Mouse (Mus musculus) gonadal fat pad, adult 2 months (tissue): ENCODE results near the gene Cirbp. TPM values are rescaled to one million over a fixed set of nuclear protein-coding genes. Genes with fewer than 3 reads are reported as not detected.

Experiments used
- DNase-seq: peaks from one replicate; pipeline ENCODE4 v3.0.0-alpha.2; 2012; ENCODE audit warnings: low read depth
- polyA plus RNA-seq: library from polyadenylated mRNA; depleted of rRNA; stranded (reverse); fragments of >200 nt; gene quantifications from 2 replicates; pipeline ENCODE4 v1.2.3, GENCODE M21; 2012; rRNA removed

The Cirbp gene
- polyA plus RNA-seq = 159 and 198 TPM in 2 replicates

DNA sequence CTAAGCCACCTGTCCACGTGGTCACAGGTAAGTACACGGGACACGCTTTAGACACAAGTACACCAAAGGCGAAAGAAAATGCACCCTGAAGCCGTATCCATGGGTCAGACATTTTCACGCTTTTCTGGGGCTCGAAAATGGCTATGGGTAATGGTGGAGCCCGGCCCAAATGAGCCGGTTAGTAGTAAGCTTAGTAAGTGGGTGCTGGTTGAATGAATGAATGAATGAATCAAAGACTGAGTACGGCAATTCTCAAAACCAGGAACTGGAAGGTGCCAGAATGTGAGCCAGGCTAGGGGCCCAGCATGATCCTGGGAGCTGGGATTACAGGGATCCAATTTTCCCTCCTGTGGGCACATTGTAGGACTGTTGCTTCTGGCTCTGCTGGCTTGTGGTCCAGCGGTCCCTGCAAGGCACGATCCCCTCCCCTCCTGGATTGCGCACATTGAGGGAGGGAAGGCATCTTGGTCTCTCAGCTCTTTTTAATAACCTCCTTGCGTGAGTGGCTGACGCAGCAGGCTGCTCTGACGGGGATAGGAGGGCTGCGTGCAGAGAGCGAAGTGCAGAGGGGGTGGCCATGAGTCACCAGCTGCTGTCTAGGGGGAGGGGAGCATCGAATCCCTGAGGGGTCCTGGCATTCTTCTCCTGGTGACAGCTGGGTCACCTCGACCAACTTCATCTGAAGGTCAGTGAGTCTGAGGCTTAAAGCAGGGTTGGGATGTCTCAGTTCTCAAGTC, at the start of gene Cirbp:
Gene Cirbp, plus strand, starts transcription at position 594 of the 737 bp plus-strand sequence.
- no peak for DNase-seq

DNA sequence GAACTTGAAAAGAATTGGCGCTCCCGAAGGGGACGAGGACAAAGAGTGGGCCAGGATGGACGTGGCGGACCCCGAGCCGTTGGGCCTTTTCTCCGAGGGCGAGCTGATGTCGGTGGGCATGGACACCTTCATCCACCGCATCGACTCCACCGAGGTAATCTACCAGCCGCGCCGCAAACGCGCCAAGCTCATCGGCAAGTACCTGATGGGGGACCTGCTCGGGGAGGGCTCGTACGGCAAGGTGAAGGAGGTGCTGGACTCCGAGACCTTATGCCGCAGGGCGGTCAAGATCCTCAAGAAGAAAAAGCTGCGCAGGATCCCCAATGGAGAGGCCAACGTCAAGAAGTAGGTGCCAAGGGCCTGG, 49.2 kb upstream of the Cirbp start:
- no peak for DNase-seq

DNA sequence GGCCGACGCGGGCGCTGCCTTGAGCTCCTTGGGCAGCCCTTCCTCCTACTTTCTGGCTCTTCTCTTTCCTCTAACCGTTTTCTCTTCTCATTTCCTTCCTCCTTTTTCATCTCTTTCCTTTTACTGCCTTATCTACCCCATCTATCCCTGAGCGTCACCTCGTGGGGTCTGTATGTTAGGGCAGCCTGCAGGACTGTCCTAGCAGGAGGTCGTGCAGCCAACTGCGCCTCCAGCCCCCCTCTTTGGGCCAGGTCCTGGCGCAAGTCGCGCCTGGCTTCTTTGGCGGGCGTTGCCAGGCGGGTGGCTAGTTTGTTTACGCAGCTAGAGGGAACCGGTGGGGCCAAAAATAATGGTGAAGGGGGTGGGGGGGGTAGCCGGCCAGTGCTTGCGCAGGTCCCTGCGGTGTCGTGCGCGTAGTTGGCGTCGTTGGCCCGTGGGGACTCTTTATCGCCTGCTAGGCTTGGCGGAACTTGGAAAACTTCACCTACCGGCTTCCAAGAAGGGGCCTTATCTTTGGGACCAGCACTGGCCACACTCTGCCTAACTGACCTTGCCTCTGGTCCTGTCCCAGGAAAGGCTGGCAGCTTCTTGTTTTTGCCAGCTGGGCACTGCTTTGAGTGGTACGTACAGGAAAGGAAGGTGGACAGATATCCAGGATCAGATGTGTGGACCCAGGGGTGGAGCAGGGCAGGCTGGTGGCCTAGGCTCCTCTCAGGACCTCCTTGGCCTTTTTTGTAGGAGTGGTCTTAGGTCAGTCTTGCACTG, 48.7 kb upstream of the Cirbp start:
- no peak for DNase-seq

DNA sequence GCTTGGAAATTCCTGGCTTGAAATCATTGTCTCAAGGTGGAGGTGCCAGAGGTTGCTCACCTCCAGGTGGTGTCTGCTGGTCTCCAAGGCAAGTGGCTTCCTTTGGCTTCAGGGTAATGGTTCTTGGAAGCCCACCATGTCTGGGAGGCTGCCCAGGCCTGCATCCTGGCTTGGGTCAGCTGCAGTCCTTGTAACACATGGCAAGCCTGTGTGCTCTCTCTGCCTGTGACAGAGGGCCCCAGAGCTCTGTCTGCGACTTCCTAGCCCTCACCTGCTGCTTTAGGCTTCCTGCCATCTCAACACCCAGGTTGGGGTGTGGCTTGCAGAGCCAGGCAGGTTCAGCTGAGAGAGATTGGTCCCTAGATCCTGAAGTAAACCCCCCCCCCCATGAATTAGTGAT, 48.0 kb upstream of the Cirbp start:
- DNase-seq = no peak

DNA sequence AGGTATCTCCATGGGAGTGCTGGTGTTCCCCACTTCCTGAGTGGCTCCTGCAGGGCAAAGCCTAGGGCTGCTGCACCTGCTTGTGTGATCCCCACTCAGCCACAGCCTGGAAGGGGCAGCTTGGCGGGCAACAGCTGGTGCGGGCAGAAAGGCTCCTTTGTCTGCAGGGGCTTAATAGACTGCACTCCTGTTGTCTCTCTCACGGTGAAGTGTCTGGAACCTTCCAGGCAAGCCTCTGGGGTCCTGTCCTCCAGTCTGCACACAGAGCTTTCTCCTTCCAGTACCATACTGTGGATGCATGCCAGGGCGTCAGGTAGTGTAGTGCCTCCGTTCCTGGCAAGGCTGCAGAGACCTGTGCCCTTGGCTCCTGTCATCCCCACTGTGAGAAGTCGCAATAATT, 47.2 kb upstream of the Cirbp start:
- DNase-seq = no peak

DNA sequence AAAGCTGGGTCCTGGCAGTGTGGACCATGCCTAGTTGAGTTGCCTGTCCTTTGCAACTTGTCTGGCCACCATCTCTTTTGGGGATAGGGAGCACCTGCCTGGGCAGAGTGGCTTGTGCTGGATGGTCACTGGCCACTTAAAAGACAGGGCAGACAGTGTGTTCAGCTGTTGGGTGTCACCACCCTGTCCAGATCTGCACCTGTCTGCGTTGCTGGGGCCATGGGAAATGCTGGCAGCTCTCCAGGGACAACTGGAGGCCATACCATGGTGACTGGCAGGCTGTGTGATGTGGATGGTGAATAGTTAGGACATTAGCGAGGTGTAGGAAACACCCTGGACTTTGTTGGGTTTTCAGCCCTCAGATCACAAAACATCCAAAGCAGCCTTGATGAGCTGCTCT, 45.6 kb upstream of the Cirbp start:
- DNase-seq = no peak

DNA sequence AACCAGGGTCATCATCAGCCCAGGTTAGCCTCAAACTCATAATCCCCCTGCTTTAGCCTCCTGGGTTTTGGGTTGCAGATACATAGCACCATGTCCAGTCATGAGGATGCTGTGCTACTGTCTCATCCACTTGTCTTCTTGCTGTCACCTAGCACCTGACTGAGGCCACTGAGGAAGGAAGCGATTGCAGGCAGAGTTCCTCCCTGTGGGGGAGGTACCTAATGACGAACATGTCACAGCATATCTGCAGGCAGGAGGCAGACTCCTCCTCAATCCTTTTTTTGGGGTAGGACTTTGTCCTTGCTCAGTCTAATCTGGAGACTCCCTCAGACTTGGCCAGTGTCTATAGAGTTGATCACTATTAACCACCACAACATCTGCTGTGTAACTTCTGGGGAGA, 44.1 kb upstream of the Cirbp start:
- DNase-seq = no peak

DNA sequence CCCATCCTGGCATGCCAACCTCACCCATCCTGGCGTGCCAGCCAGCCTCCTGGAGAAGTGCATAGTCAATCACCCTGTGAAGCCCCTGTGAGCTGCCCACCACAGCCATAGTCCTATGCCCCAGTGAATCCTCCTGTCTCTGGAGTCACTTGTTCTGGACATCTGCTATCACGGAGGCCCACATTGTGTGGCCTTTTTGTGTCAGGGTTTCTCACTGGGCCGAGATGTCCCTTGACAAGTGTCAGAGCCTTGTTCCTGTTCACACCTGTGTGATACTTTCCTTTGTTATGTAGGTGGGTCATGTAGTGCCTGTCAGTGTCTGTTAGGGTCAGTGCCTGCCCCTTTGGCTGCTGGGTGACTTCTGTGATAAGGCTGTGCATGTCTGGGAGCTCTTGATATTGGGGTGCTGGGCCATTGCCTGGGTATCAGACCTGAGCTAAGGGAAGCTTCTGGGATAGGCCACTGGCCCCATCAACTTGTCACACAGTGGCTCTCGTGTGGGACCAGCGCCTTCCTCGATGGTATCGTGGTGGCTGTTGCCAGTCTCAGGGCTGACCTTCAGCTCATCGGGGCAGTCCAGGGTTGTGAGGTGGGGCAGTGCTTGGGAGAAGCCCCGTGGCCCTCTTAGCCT, 41.7 kb upstream of the Cirbp start:
- no peak for DNase-seq

DNA sequence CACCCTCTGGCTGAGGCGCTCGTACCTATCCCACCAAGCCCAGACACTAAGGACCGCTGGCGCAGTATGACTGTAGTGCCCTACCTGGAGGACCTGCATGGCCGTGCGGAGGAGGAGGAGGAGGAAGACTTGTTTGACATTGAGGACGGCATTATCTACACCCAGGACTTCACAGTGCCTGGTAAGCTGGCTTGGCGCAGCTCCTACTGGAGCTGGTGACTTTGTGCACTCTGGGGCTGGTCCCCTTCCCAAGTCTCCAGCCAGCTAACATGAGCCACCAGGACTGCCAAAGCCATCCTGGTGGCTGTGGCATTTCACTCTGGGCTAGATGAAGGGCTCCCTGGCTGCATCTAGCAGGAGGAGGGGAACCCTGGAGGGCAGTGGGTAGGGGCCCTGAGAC, 37.9 kb upstream of the Cirbp start:
- DNase-seq = no peak

DNA sequence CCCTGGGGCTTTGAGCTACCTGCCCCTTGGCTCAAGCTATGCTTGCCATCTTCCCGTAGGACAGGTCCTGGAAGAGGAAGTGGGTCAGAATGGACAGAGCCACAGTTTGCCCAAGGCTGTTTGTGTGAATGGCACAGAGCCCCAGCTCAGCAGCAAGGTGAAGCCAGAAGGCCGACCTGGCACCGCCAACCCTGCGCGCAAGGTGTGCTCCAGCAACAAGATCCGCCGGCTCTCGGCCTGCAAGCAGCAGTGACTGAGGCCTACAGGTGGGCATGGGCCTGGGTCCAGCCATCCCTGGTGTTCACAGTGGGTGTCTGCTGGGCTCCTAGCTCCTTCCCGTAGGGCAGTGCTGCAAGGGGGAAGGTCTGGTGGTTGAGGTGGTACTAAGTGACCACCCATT, 35.9 kb upstream of the Cirbp start:
- DNase-seq = no peak

DNA sequence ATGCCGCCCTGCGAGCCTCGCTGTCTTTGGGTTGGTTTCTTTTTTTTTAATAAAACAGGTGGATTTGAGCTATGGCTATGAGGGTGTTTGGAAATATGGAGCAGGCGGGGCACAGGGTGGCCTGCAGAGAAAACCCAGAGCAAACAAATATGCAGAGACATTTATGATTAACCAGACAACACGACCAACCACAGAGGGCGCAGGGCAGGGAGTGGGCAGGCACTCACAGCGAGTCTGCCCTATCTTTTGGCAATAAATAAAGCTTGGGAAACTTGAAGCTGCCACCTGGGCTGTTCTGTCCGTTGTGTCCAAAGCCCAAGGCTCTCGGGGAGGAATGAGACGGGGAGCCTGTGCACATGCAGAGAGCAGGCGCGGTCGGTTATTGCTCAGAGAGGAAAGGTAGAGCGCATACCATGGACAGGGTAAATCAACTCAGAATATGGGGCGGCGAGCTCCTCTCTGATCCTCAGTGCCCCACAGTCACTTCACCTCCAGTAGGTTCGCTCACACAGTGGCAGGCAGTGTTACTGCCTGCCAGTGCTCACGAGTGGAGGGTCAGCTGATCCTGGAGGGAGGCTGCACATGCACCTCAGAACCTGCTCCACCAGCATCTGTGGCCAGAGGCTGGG, 35.3 kb upstream of the Cirbp start:
- no peak for DNase-seq

DNA sequence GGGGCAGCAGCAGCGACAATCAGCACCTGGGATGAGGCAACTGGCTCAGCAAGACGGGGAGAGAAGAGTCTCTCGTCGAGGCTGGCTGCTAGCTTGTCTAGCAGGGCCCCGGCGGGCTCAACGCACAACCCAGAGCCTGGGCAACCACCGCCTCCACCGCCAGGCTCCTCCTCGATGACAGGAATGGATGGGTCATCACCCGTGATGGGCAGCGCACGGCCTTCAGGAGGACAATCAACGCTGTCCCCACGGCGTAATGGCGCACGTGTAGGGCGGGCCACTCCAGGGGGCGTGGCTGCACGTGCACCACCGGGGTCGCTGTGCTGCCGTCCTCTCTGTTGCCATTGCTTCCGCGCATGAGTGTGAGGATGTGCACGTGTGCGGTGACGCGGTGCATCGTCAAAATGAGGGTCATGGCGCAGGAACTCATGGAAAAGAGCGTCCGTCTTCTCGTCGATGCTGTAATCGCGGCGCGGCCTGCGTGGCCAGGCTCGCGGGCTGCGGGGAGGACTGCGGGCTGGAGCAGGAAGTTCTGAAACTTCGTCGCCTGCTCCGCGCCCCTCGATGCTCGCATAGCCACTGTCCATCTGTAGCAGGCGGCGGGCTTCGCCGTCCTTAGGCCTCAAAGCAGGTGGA, 34.4 kb upstream of the Cirbp start:
- DNase-seq = no peak

DNA sequence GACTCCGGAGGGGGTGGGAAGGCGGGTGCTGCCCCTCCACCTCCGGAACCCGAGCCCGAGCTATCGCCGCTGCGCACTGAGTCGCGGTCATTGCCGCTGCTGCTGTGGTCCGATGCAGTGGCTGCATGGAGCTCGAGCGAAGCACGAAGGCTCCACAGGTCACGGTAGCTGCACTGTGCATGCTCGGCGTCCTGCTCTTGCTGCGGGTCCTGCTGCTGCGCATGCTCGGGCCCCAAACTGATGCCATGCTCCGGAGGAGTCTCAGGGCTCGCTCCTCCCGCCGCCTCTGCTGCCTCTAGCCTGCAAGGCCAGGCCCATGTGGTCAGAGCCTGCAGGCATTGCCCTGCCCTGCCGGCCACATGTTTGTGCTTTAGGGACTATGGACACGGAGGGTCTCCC, 33.8 kb upstream of the Cirbp start:
- no peak for DNase-seq

DNA sequence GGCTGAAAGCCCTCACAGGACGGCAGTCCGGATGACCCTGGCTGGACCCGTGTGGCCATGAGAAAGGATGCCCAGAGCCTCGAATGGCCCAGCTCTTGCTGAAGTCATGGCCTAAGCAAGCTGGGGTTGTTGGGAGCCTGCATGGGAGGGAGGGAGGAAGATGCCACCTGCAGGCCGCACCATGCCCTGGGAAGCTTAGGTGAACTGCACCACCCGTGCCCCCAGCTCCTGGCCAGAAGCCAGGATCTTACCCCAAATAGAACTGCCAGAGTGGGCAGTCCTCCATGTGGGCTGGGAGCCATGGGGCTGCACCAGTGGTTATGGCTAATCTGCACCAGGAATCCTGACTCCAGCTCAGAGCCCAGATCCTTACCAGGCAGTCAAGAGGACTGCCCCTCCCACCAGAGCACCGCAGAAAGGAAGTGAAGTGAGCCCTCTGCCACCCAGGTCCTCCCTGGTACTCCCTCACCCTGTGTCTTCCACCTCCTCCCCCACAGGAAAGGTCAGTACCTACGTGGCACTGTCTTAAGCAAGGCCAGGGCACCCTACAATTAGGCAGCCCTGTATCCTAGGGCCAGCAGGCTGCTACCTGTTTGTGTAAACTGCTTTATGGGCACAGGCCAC, 32.4 kb upstream of the Cirbp start:
- no peak for DNase-seq

DNA sequence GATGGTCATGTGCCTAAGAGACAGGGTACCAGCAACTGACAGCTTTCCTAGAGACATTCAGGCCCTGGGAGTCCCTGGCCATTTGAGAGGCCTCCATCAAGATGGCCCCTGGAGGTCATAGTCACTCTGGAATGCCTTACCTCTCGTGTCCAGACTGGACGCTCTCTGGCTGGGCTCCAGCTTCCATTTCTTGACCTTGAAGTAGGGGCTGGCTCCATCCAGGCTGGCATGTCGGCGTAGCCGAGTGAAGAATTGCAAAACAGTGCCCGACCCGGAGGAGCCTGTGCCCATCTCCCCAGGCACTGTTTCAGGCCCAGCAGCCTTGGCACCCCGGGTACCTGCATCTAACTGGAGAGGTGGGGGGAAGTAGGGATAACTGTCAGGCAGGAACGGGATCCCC, 31.4 kb upstream of the Cirbp start:
- no peak for DNase-seq

DNA sequence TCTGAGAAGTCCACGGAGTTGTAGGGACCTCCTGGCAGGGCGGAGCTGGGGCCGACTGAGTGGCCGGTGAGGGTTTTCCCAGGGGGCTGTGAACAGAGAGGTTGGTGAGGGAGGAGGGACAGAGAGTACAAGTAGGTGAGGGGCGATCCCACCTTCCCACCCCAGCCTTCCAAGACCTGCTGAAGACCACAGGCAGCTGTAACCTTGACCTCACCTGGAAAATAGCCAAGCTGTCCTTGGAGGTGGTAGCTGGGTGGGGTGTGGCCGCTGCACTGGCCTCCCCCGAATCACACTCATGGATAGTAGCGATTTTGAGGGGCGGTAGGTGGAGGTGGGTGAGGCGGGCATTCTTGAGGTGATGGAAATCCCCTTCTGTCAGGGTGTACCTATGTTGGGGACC, 30.6 kb upstream of the Cirbp start:
- no peak for DNase-seq

DNA sequence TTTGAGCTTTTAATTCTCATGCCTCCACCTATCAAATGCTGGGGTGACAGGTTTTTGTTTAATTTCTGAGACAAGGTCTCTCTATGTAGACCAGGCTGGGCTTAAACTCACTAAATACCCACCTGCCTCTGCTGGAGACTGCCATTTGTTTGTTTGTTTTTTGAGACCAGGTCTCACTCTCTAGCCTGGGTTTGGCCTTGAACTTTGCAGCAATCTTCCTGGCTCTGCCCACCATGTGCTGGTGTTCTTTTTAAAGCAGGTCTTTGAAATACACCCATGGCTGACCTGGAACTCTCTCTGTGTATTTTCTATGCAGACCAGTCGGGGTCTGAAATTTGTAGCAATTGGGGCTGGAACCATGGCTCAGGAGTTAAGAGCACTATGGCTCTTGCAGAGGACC, 30.1 kb upstream of the Cirbp start:
- DNase-seq = no peak

DNA sequence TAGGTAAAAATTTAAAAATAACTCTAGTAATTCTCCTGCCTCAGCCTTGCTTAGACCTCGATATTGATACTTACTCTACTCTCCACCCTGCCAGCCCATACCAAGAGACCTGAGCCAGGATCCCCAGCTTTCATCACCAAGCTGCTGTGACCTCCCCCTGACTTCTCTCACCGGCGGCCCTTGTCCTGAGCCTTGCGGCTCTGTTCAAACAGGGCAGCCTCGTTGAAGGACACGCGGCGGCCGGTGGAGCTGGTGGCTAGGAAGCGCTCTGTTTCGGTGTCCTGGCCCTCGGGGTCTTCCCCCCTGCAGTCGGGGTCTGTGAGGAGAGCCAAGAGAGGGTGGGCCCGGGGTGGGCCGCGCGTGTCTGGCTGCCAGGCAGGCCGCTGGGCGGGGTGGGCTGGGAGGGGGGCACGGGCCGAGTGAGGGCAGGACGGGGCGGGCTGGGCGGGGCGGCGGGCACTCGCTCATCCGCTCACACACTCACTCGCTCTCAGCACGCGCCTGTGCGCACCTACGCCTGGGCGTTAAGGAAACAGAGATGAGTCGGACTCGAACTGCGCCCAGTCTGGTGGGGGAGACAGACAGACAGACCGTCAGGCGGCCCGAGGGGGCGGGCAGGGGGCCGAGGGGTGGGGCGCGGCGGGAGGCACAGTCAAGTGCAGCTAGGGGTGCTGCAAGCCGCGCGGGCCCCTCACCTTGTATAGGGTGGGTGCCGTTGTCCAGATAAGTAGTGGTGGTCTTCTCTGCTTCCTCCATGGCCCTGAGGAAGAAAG, 29.4 kb upstream of the Cirbp start:
- DNase-seq = no peak

DNA sequence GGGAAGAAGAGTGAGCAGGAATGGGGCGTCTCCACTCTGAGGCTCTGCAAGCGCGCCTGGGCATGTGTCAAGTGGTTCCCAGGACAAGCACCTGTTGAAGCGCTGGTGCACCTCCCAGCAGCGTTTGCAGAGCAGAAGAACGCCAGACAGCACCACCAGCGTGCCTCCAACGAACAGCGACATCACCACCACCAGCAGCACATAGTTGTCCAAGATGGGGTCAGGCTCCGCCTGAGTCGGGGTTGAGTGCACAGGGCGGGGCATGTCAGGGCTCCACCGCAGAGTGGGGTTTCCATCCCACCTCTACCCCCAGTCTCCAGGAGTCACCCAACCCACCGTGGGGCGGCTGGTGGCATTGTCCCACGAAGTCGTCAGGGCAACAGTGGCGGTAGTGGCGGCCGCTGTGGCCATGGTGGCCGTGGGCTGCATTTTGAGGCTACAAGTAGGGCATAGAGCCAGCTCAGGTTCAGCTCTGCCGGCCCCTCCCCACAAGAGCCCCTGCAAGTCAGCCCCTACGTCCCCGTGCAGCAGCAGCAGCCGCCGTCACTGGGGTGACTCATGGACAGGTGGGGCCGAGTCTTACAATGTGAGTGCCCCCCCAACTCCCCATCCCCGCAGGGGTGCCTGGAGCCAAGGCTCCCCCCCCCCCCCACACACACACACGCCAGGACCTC, 28.7 kb upstream of the Cirbp start:
- no peak for DNase-seq
